Mouse (Mus musculus): ENCODE measurements around the gene Dek. TPM values are rescaled to one million over a fixed set of nuclear protein-coding genes. Genes with fewer than 3 reads are reported as not detected.

The Dek gene
- polyA plus RNA-seq, 1 experiment = 18.9 TPM

DNA sequence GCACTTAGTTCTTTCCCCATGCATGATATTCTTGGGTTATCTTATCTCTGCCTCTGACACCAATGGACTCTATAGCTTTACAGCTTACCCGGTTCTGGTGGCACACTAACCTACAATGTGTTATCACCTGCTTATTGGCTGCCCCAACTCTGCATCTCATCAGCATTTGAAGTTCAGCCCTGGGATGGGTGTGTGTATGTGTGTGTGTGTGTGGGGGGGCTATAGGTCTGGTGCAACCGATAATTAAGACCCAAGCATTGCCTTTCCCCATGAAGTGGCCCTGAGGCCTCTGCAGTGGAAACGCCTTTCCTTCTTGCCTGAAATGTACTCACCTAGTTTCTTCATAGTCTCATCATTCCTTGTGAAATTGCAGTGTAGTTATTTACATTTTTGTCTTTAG, 10.0 kb upstream of the Dek start:
- H3K4me3 ChIP-seq (replicated peaks; ENCODE audit: extremely low read depth, low read depth, low read length) = no peak overlapping the region
- no peaks in the 10 kb centered on the region for H3K4me1 ChIP-seq (ENCODE audit: control insufficient read depth, insufficient read depth, low read length)
- no peak for DNase-seq
- WGBS = 83% methylated on average over 3 of the region's 3 CpGs
- TF ChIP-seq POLR2A (IDR thresholded peaks at IDR 0.05; ENCODE audit: borderline replicate concordance, extremely low read depth, low read depth, low read length) = no peak
- TF ChIP-seq CTCF (IDR thresholded peaks at IDR 0.05; ENCODE audit: insufficient read depth, low read length) = no peak

DNA sequence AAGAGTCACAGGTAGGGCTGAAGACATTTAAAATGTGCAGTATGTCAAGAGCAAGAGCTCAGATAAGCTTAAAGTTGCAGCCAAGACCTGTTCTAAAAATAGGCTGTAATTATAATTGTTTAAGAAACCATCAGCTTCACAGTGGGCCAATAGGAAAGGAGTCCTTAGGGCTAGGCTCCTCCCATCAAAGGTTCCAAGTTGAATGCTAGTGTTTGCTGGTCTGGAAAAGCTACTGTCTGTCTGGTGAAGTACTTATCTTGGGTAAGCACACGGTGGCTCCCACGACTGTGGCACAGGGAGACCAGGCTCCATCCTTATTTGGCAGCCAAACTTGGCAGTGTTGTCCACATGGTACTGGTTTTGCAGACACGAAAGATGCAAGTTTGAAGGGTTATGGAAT, 6.9 kb upstream of the Dek start:
- whole genome bisulfite sequencing = 40% methylated on average over 3 of the region's 3 CpGs

DNA sequence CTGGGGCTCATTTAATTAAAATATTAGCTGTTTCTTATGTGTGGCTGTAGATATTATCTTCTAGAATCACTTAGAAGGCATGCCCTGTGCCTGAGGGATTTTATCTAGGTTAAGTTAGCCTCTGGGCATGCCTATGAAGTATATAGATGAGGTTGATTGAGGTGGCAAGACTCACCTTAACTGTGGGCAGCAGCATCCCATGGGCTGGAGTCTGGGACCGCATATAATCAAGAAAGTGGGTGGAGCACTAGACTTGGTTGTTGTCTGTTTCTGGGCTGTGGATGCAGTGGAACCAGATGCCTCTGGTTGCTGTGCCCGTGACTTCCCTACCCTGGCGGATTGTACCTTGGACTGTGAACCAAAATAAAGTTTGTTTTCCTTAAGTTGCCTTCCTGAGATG, 6.1 kb upstream of the Dek start:
- TF ChIP-seq CTCF (IDR thresholded peaks at IDR 0.05; ENCODE audit: insufficient read depth, low read length) (no peak), POLR2A (IDR thresholded peaks at IDR 0.05; ENCODE audit: borderline replicate concordance, extremely low read depth, low read depth, low read length) (no peak)
- no peak overlapping the region for H3K4me3 ChIP-seq (replicated peaks; ENCODE audit: extremely low read depth, low read depth, low read length)
- no peaks in the 10 kb centered on the region for H3K4me1 ChIP-seq (ENCODE audit: control insufficient read depth, insufficient read depth, low read length)
- DNase-seq = no peak
- 93% methylated on average over 3 of the region's 3 CpGs for WGBS

More for the DNA sequence above, 6.9 kb upstream of the Dek start:
- no peaks in the 10 kb centered on the region for H3K4me1 ChIP-seq (ENCODE audit: control insufficient read depth, insufficient read depth, low read length)
- TF ChIP-seq CTCF (IDR thresholded peaks at IDR 0.05; ENCODE audit: insufficient read depth, low read length) = no peak
- no peak overlapping the region for H3K4me3 ChIP-seq (replicated peaks; ENCODE audit: extremely low read depth, low read depth, low read length)
- DNase-seq = no peak

DNA sequence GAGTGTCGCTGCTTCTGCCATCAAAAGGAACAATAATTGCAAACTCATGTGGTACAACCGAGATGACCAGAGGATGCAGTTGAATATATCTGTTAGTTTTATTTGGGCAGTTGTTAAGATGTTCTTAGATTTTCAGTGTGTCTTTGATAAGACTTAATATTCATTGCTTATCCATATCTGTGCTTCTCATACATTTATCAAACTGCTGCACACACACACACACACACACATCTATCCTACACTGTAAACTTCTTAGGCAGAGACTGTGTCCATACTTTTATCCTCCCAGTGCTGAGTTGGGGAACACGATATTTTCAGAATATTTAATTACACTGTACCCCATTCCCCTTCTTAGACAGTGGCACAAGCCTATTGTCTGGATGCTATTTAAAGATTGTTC, 5.2 kb upstream of the Dek start:
- TF ChIP-seq POLR2A (IDR thresholded peaks at IDR 0.05; ENCODE audit: borderline replicate concordance, extremely low read depth, low read depth, low read length) (no peak), CTCF (IDR thresholded peaks at IDR 0.05; ENCODE audit: insufficient read depth, low read length) (no peak)
- 77% methylated on average over 3 of the region's 3 CpGs for WGBS
- Histone ChIP-seq H3K4me1 (ENCODE audit: control insufficient read depth, insufficient read depth, low read length) (no peaks in the 10 kb centered on the region), H3K4me3 (replicated peaks; ENCODE audit: extremely low read depth, low read depth, low read length) (no peak overlapping the region)
- no peak for DNase-seq

DNA sequence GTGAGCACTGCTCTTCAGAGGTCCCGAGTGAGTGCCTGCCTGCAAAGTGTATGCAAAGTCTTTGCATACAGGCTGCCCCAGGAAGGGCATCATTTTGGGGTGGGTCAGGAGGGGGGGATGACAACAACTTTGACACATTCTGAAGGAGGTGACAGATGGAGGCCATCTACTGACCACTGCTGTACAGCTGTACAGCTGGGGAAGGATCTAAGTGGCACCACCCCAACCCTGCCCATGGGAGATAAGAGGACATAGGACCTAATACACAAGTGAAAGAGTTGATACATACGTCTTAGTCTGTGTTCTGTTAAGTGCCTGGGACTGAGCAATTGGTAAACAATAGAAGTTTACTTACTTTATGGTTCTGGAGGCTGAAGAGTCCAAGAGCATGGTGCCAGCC, 3.2 kb upstream of the Dek start:
- 58% methylated on average over 2 of the region's 2 CpGs for WGBS

GRCm38 (mm10) chr13:47106580-47106888, 533 bp upstream of the Dek start:
- no peak for DNase-seq
- WGBS = under 1% methylated on average over 20 of the region's 20 CpGs
- H3K4me3 ChIP-seq (replicated peaks; ENCODE audit: extremely low read depth, low read depth, low read length) = peak overlapping the region; percentile 98
- TF ChIP-seq POLR2A (IDR thresholded peaks at IDR 0.05; ENCODE audit: borderline replicate concordance, extremely low read depth, low read depth, low read length) = 0 out of 2 replicates have a peak, but pooled peaks have one; percentile 8
- no peak for TF ChIP-seq CTCF (IDR thresholded peaks at IDR 0.05; ENCODE audit: insufficient read depth, low read length)
- H3K4me1 ChIP-seq (ENCODE audit: control insufficient read depth, insufficient read depth, low read length) = peaks cover 4% of the 10 kb centered on the region; the same call in 1 of the 2 replicates

More for the DNA sequence above, 3.2 kb upstream of the Dek start:
- no peak overlapping the region for H3K4me3 ChIP-seq (replicated peaks; ENCODE audit: extremely low read depth, low read depth, low read length)
- TF ChIP-seq POLR2A (IDR thresholded peaks at IDR 0.05; ENCODE audit: borderline replicate concordance, extremely low read depth, low read depth, low read length) = no peak
- TF ChIP-seq CTCF (IDR thresholded peaks at IDR 0.05; ENCODE audit: insufficient read depth, low read length) = no peak
- peaks cover 3% of the 10 kb centered on the region; the same call in 1 of the 2 replicates for H3K4me1 ChIP-seq (ENCODE audit: control insufficient read depth, insufficient read depth, low read length)
- DNase-seq = no peak

DNA sequence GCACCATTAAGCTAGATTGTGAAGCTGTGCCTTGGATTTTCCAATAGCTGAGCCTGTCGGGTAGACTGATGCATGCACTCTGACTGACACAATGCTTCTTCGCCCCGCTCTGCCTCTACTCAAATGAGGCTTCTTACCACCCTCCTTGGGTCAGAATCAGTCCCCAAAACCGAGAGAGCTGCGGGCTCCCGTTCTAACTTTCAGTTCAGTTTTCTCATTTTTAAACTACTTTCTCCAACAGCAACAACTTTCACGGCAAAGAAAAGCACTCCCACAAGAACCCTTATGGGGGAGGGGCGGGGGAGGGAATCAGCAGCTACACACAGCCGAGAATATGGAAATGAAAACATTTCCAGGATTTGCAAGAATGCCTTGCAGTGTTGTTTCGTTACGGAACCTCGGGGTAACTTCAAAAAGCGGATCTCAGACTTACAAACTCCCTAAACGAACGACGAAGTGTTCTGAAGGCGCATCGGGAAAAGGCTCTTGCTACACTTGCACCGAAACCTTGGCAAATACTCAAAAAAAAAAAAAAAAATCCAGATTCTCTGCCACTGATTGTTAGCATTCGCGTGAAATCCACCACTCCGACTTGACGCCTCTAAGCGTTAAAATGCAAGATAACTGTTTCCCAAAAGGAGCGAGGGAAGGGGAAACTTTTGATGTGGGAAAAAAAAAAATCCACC, 1.0 kb downstream of the Dek start:
- peak; percentile 17 for DNase-seq
- 1% methylated on average over 25 of the region's 25 CpGs for WGBS
- H3K4me1 ChIP-seq (ENCODE audit: control insufficient read depth, insufficient read depth, low read length) = peaks cover 4% of the 10 kb centered on the region; the same call in 1 of the 2 replicates
- no peak for TF ChIP-seq POLR2A (IDR thresholded peaks at IDR 0.05; ENCODE audit: borderline replicate concordance, extremely low read depth, low read depth, low read length)
- TF ChIP-seq CTCF (IDR thresholded peaks at IDR 0.05; ENCODE audit: insufficient read depth, low read length) = no peak
- peak overlapping the region; percentile 88 for H3K4me3 ChIP-seq (replicated peaks; ENCODE audit: extremely low read depth, low read depth, low read length)

DNA sequence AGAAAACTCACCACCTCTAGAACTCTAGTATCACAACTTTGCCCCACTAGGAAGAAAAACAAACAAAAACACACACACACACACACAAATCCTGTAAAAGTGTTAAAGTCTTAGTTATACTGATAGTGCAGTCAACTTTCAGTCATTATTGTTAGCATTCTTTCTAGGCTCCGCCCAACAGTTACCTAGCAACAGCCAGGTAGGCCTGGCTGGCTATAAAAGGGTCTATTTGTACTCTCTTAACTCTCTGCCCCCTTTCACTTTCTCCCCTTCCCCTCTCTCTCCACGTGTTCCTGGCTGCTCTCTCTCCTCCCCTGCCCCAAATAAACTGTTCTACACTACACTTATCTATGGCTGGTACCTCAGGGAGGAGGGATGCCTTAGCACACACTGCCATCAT, 1.9 kb downstream of the Dek start:
- H3K4me1 ChIP-seq (ENCODE audit: control insufficient read depth, insufficient read depth, low read length) = peaks cover 4% of the 10 kb centered on the region; the same call in 1 of the 2 replicates
- no peak for DNase-seq
- WGBS = 28% methylated on average over 2 of the region's 2 CpGs
- H3K4me3 ChIP-seq (replicated peaks; ENCODE audit: extremely low read depth, low read depth, low read length) = no peak overlapping the region
- no peak for TF ChIP-seq CTCF (IDR thresholded peaks at IDR 0.05; ENCODE audit: insufficient read depth, low read length)
- no peak for TF ChIP-seq POLR2A (IDR thresholded peaks at IDR 0.05; ENCODE audit: borderline replicate concordance, extremely low read depth, low read depth, low read length)

- TF ChIP-seq CTCF (IDR thresholded peaks at IDR 0.05; ENCODE audit: insufficient read depth, low read length) (no peak), POLR2A (IDR thresholded peaks at IDR 0.05; ENCODE audit: borderline replicate concordance, extremely low read depth, low read depth, low read length) (no peak)
- no peak overlapping the region for H3K4me3 ChIP-seq (replicated peaks; ENCODE audit: extremely low read depth, low read depth, low read length)
- WGBS = 91% methylated on average over 2 of the region's 2 CpGs
- DNase-seq = no peak
- H3K4me1 ChIP-seq (ENCODE audit: control insufficient read depth, insufficient read depth, low read length) = peaks cover 4% of the 10 kb centered on the region; the same call in 1 of the 2 replicates
Observed at GRCm38 (mm10) chr13:47100587-47100986, 5.4 kb downstream of the Dek start.

DNA sequence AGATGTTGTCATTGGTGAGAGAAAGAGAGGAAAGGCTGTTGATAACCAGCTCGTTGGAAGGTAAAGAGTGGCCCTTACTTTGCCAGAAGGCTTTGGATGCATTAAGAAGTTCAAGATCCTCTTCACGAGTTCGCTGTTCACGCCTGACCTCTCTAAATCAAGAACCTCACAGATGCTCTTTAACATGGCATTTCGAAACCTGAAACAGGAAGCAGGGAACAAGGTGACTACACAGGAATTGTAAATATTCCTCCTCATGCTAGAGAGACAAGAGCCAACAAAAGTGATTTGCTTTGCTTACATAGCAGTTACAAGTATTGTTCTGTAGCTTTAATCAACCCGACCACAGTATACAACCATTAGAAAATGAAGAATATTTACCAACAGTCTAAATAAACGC, 6.7 kb downstream of the Dek start:
- no peak for DNase-seq
- 56% methylated on average over 7 of the region's 7 CpGs for WGBS
- H3K4me3 ChIP-seq (replicated peaks; ENCODE audit: extremely low read depth, low read depth, low read length) = no peak overlapping the region
- TF ChIP-seq CTCF (IDR thresholded peaks at IDR 0.05; ENCODE audit: insufficient read depth, low read length) (no peak), POLR2A (IDR thresholded peaks at IDR 0.05; ENCODE audit: borderline replicate concordance, extremely low read depth, low read depth, low read length) (no peak)
- H3K4me1 ChIP-seq (ENCODE audit: control insufficient read depth, insufficient read depth, low read length) = peaks cover 1% of the 10 kb centered on the region; the same call in 1 of the 2 replicates

All from lung, adult 2 months (tissue).